Mouse (Mus musculus): ENCODE data around the gene Nav2. TPM values are rescaled to one million over a fixed set of nuclear protein-coding genes. Genes with fewer than 3 reads are reported as not detected.
A peak's percentile ranks its signal among the peaks of the same experiment; 100 is the strongest.

Nav2 gene
- polyA plus RNA-seq, 1 experiment: 51.7 TPM

GRCm38 (mm10) chr7:49540181-49540580, 631.7 kb downstream of the Nav2 start:
- no peak overlapping the region for H3K4me3 ChIP-seq (ENCODE audit: low read depth, low read length)
- 0 out of 2 replicates have a peak, but pooled peaks cover 4% of the 10 kb centered on the region for H3K36me3 ChIP-seq (ENCODE audit: control insufficient read depth, insufficient read depth, low read length, poor library complexity, severe bottlenecking)
- H3K9me3 ChIP-seq (replicated peaks; ENCODE audit: control insufficient read depth, insufficient read depth, low read length, poor library complexity, severe bottlenecking): no peaks in the 10 kb centered on the region
- no peak overlapping the region for H3K9ac ChIP-seq (ENCODE audit: low read depth, poor library complexity, severe bottlenecking)
- H3K4me1 ChIP-seq (ENCODE audit: control insufficient read depth, insufficient read depth, low read length): no peaks in the 10 kb centered on the region
- TF ChIP-seq CTCF (IDR thresholded peaks at IDR 0.05; ENCODE audit: low read depth, low read length): no peak
- no peaks in the 10 kb centered on the region for H3K27me3 ChIP-seq (ENCODE audit: control insufficient read depth, insufficient read depth, low read length, poor library complexity, severe bottlenecking)
- H3K27ac ChIP-seq (ENCODE audit: insufficient read depth, low read length): no peak overlapping the region

GRCm38 (mm10) chr7:49542135-49542534, 633.6 kb downstream of the Nav2 start:
- H3K27me3 ChIP-seq (ENCODE audit: control insufficient read depth, insufficient read depth, low read length, poor library complexity, severe bottlenecking): no peaks in the 10 kb centered on the region
- no peaks in the 10 kb centered on the region for H3K9me3 ChIP-seq (replicated peaks; ENCODE audit: control insufficient read depth, insufficient read depth, low read length, poor library complexity, severe bottlenecking)
- no peak overlapping the region for H3K4me3 ChIP-seq (ENCODE audit: low read depth, low read length)
- TF ChIP-seq CTCF (IDR thresholded peaks at IDR 0.05; ENCODE audit: low read depth, low read length): no peak
- no peak for TF ChIP-seq EP300 (IDR thresholded peaks at IDR 0.05; ENCODE audit: insufficient read depth, low read depth, low read length)
- no peak for TF ChIP-seq POLR2A (IDR thresholded peaks at IDR 0.05; ENCODE audit: insufficient read depth, low read length)
- H3K36me3 ChIP-seq (ENCODE audit: control insufficient read depth, insufficient read depth, low read length, poor library complexity, severe bottlenecking): 0 out of 2 replicates have a peak, but pooled peaks cover 7% of the 10 kb centered on the region
- no peak overlapping the region for H3K27ac ChIP-seq (ENCODE audit: insufficient read depth, low read length)
- H3K4me1 ChIP-seq (ENCODE audit: control insufficient read depth, insufficient read depth, low read length): no peaks in the 10 kb centered on the region
- no peak overlapping the region for H3K9ac ChIP-seq (ENCODE audit: low read depth, poor library complexity, severe bottlenecking)

GRCm38 (mm10) chr7:49544775-49545705, 636.5 kb downstream of the Nav2 start:
- Histone ChIP-seq H3K27ac (ENCODE audit: insufficient read depth, low read length) (peak overlapping the region; percentile 6; the same call in 1 of the 2 replicates), H3K4me1 (ENCODE audit: control insufficient read depth, insufficient read depth, low read length) (no peaks in the 10 kb centered on the region), H3K9ac (ENCODE audit: low read depth, poor library complexity, severe bottlenecking) (no peak overlapping the region), H3K4me3 (ENCODE audit: low read depth, low read length) (no peak overlapping the region), H3K36me3 (ENCODE audit: control insufficient read depth, insufficient read depth, low read length, poor library complexity, severe bottlenecking) (0 out of 2 replicates have a peak, but pooled peaks cover 3% of the 10 kb centered on the region), H3K27me3 (ENCODE audit: control insufficient read depth, insufficient read depth, low read length, poor library complexity, severe bottlenecking) (no peaks in the 10 kb centered on the region), H3K9me3 (replicated peaks; ENCODE audit: control insufficient read depth, insufficient read depth, low read length, poor library complexity, severe bottlenecking) (no peaks in the 10 kb centered on the region)
- TF ChIP-seq CTCF (IDR thresholded peaks at IDR 0.05; ENCODE audit: low read depth, low read length) (no peak), EP300 (IDR thresholded peaks at IDR 0.05; ENCODE audit: insufficient read depth, low read depth, low read length) (0 out of 2 replicates have a peak, but pooled peaks have one; percentile 3), POLR2A (IDR thresholded peaks at IDR 0.05; ENCODE audit: insufficient read depth, low read length) (no peak)

- H3K9ac ChIP-seq (ENCODE audit: low read depth, poor library complexity, severe bottlenecking): no peak overlapping the region
- peaks cover 3% of the 10 kb centered on the region; the same call in 1 of the 2 replicates for H3K36me3 ChIP-seq (ENCODE audit: control insufficient read depth, insufficient read depth, low read length, poor library complexity, severe bottlenecking)
- H3K27me3 ChIP-seq (ENCODE audit: control insufficient read depth, insufficient read depth, low read length, poor library complexity, severe bottlenecking): no peaks in the 10 kb centered on the region
- TF ChIP-seq CTCF (IDR thresholded peaks at IDR 0.05; ENCODE audit: low read depth, low read length) (no peak), EP300 (IDR thresholded peaks at IDR 0.05; ENCODE audit: insufficient read depth, low read depth, low read length) (no peak), POLR2A (IDR thresholded peaks at IDR 0.05; ENCODE audit: insufficient read depth, low read length) (no peak)
- H3K4me1 ChIP-seq (ENCODE audit: control insufficient read depth, insufficient read depth, low read length): no peaks in the 10 kb centered on the region
- H3K9me3 ChIP-seq (replicated peaks; ENCODE audit: control insufficient read depth, insufficient read depth, low read length, poor library complexity, severe bottlenecking): no peaks in the 10 kb centered on the region
- H3K4me3 ChIP-seq (ENCODE audit: low read depth, low read length): no peak overlapping the region
- no peak overlapping the region for H3K27ac ChIP-seq (ENCODE audit: insufficient read depth, low read length)
Measured at GRCm38 (mm10) chr7:49545706-49546097, 637.2 kb downstream of the Nav2 start.

- no peaks in the 10 kb centered on the region for H3K9me3 ChIP-seq (replicated peaks; ENCODE audit: control insufficient read depth, insufficient read depth, low read length, poor library complexity, severe bottlenecking)
- no peak overlapping the region for H3K4me3 ChIP-seq (ENCODE audit: low read depth, low read length)
- TF ChIP-seq CTCF (IDR thresholded peaks at IDR 0.05; ENCODE audit: low read depth, low read length) (peak; percentile 2), POLR2A (IDR thresholded peaks at IDR 0.05; ENCODE audit: insufficient read depth, low read length) (no peak)
- H3K4me1 ChIP-seq (ENCODE audit: control insufficient read depth, insufficient read depth, low read length): peaks cover 2% of the 10 kb centered on the region
- H3K36me3 ChIP-seq (ENCODE audit: control insufficient read depth, insufficient read depth, low read length, poor library complexity, severe bottlenecking): peaks cover 3% of the 10 kb centered on the region; the same call in 1 of the 2 replicates
- H3K9ac ChIP-seq (ENCODE audit: low read depth, poor library complexity, severe bottlenecking): no peak overlapping the region
- no peaks in the 10 kb centered on the region for H3K27me3 ChIP-seq (ENCODE audit: control insufficient read depth, insufficient read depth, low read length, poor library complexity, severe bottlenecking)
- H3K27ac ChIP-seq (ENCODE audit: insufficient read depth, low read length): no peak overlapping the region
Measured at GRCm38 (mm10) chr7:49548397-49548796, 639.9 kb downstream of the Nav2 start.

All from ES-Bruce4 (cell line).